Comparison of ENCODE assay signal across 9 mouse cellular contexts in the genomic region with DNA sequence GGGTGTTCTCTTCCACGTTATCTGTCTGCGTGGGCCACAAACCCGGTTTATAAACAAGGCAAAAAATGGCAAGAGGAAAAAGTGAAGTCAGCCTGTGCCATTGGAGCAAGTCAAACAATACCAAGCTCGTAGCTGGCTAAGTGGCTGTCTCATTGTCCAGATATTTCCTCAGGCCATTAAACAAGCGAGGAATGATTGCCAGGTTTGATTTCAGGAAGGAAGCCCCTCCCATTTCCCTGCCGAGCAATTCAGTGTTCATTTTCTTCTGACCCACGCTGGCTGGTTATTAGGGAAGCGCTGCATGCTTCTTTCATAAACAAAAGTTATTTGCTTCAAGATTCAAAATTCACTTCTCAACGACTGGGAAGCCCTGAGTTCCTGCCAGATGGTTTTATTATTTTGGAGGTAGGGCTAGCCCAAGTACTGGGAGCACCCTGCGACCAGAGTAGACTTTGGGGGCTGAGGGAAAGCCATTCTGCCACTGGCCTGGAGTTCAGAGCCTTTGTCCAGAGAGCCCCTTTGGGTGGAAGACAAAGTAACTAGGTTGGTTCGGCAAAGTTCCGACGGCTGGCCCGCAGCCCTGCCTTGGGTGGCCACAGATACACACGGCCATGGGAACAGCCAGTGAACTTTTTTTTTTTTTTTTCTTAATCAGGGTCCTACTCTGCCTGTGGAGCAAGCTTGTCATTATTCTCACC. TPM values are rescaled to one million over a fixed set of nuclear protein-coding genes. Genes with fewer than 3 reads are reported as not detected.
A peak's percentile ranks its signal among the peaks of the same experiment; 100 is the strongest.
DNase-seq lines count a peak whose midpoint lies in the region; ATAC-seq and TF ChIP-seq lines count a peak whose summit lies in the region.
"Had no signal": no experiment of that assay in that cellular context is flagged by ENCODE, and none has a peak within 500 bp of the region (broad histone marks: within the 10 kb centered on the region; RNA-seq: fewer than 3 reads in every experiment).

No protein-coding gene starts in this region.

- no peaks in the 10 kb centered on the region for H3K36me3 ChIP-seq in embryonic facial prominence, embryonic 10.5 days (replicated peaks)
- H3K36me3 ChIP-seq in heart, embryonic 13.5 days = 0 out of 2 replicates have a peak, but pooled peaks cover 2% of the 10 kb centered on the region
- no peaks in the 10 kb centered on the region for H3K36me3 ChIP-seq in kidney, postnatal 0 days (ENCODE audit: insufficient read depth, low read length)
- H3K36me3 ChIP-seq in macrophage (ENCODE audit: inconsistent target) = no peaks in the 10 kb centered on the region
- H3K36me3 ChIP-seq: midbrain, embryonic 12.5 days had no signal

- H3K27me3 ChIP-seq in embryonic facial prominence, embryonic 10.5 days (replicated peaks; ENCODE audit: low read depth, poor library complexity, severe bottlenecking) = no peaks in the 10 kb centered on the region
- H3K27me3 ChIP-seq in heart, embryonic 13.5 days (replicated peaks) = no peaks in the 10 kb centered on the region
- no peaks in the 10 kb centered on the region for H3K27me3 ChIP-seq in kidney, postnatal 0 days (ENCODE audit: insufficient read depth, low read length)

- peak; percentile 29; the same call in 1 of the 2 replicates for ATAC-seq in heart, embryonic 13.5 days (ENCODE audit: extremely low read depth, insufficient number of reproducible peaks, low FRiP score, low TSS enrichment)
- no peak for ATAC-seq in kidney, postnatal 0 days (replicated peaks; ENCODE audit: low FRiP score, low read depth)

- TF ChIP-seq CTCF in kidney, postnatal 0 days (IDR thresholded peaks at IDR 0.05; ENCODE audit: low read depth) = no peak

- no peaks in the 10 kb centered on the region for H3K79me2 ChIP-seq in macrophage (ENCODE audit: inconsistent target)

- no peaks in the 10 kb centered on the region for H3K9me3 ChIP-seq in embryonic facial prominence, embryonic 10.5 days
- H3K9me3 ChIP-seq in heart, embryonic 13.5 days = no peaks in the 10 kb centered on the region
- H3K9me3 ChIP-seq in kidney, postnatal 0 days (replicated peaks; ENCODE audit: low read length) = no peaks in the 10 kb centered on the region
- H3K9me3 ChIP-seq: midbrain, embryonic 12.5 days had no signal

- H3K4me2 ChIP-seq in heart, embryonic 13.5 days = peak overlapping the region; percentile 22; the same call in 1 of the 2 replicates
- H3K4me2 ChIP-seq in kidney, postnatal 0 days (ENCODE audit: low read length) = no peak overlapping the region
- H3K4me2 ChIP-seq: midbrain, embryonic 12.5 days had no signal

- peak overlapping the region; percentile 67 for H3K9ac ChIP-seq in heart, embryonic 13.5 days
- H3K9ac ChIP-seq in kidney, postnatal 0 days (ENCODE audit: low read depth, low read length) = 0 out of 2 replicates have a peak overlapping the region, but pooled peaks have one; percentile 5
- H3K9ac ChIP-seq: midbrain, embryonic 12.5 days had no signal

- H3K4me1 ChIP-seq in embryonic facial prominence, embryonic 10.5 days = peaks cover 57% of the 10 kb centered on the region
- H3K4me1 ChIP-seq in heart, embryonic 13.5 days = peaks cover 51% of the 10 kb centered on the region
- peaks cover 15% of the 10 kb centered on the region for H3K4me1 ChIP-seq in kidney, postnatal 0 days (replicated peaks; ENCODE audit: insufficient read depth, low read length)

- H3K4me3 ChIP-seq in embryonic facial prominence, embryonic 10.5 days = no peak overlapping the region
- H3K4me3 ChIP-seq in heart, embryonic 13.5 days = no peak overlapping the region
- H3K4me3 ChIP-seq in kidney, postnatal 0 days (replicated peaks; ENCODE audit: low read depth, low read length) = no peak overlapping the region
- H3K4me3 ChIP-seq in macrophage (ENCODE audit: inconsistent target) = no peak overlapping the region
- H3K4me3 ChIP-seq: midbrain, embryonic 12.5 days had no signal

- WGBS in embryonic facial prominence, embryonic 10.5 days = 42% methylated on average over 15 of the region's 15 CpGs
- 48% methylated on average over 15 of the region's 15 CpGs for WGBS in heart, embryonic 13.5 days
- WGBS in kidney, postnatal 0 days = 33% methylated on average over 15 of the region's 15 CpGs
- 40% methylated on average over 15 of the region's 15 CpGs for WGBS in macrophage (ENCODE audit: missing documents)

- peak; percentile 53 for DNase-seq in embryo, embryonic 10.5 days (ENCODE audit: low spot score)
- DNase-seq in embryo, embryonic 11 days = no peak
- DNase-seq in embryonic facial prominence, embryonic 10.5 days (ENCODE audit: low spot score) = no peak
- peak; percentile 88 for DNase-seq in kidney, postnatal 0 days (ENCODE audit: low spot score)
- no peak for DNase-seq in frontal cortex, postnatal 10 days (ENCODE audit: low spot score in 2 of 2)
- no peak for DNase-seq in right cerebral cortex, postnatal 36 days (ENCODE audit: low spot score in 2 of 2)

- peak overlapping the region; percentile 88 for H3K27ac ChIP-seq in embryonic facial prominence, embryonic 10.5 days (replicated peaks)
- H3K27ac ChIP-seq in heart, embryonic 13.5 days (replicated peaks) = peak overlapping the region; percentile 96
- peak overlapping the region; percentile 85 for H3K27ac ChIP-seq in kidney, postnatal 0 days
- peak overlapping the region; percentile 69 for H3K27ac ChIP-seq in macrophage

RNA-seq across cellular contexts. Expression of a gene that starts 46.5 kb away (rescaled TPM):
- 6.8 and 7.5 TPM in 2 replicates for polyA plus RNA-seq in embryonic facial prominence, embryonic 10.5 days (2016; fragmentation: Nextera tagmentation; extraction: Ambion mirVana)
- polyA plus RNA-seq in heart, embryonic 13.5 days (2015; fragmentation: Nextera tagmentation; extraction: Ambion mirVana) = 12.3 and 13.1 TPM in 2 replicates
- polyA plus RNA-seq in kidney, postnatal 0 days (2015; fragmentation: Nextera tagmentation; extraction: Ambion mirVana) = 8.4 and 9.0 TPM in 2 replicates
- total RNA-seq in macrophage (2018; cell fraction: chromatin; rRNA removed) = 100 to 1,000 TPM in 3 of 26 experiments, 10 to 100 TPM in 21, 1 to 10 TPM in 2; 7.5 to 167 (median 54.1) TPM
- total RNA-seq in macrophage (2018; cell fraction: cytosol; rRNA removed) = 10 to 100 TPM; 21.8 to 48.8 (median 35.8) TPM
- total RNA-seq in macrophage (2018; cell fraction: nucleus; rRNA removed) = 100 to 1,000 TPM in 1 of 26 experiments, 10 to 100 TPM in 25; 15.2 to 116 (median 43.2) TPM
- polyA plus RNA-seq in macrophage (2018) = 25.1 to 36.4 TPM (median 27.4 TPM) in 3 replicates

Comparison
In these comparisons a context has a peak if more than half of its experiments do, and no peak if none do; other contexts are left out.
1. DNase-seq: peak in embryo, embryonic 10.5 days (single experiment) and kidney, postnatal 0 days (single experiment); none in embryo, embryonic 11 days (single experiment), embryonic facial prominence, embryonic 10.5 days (single experiment), frontal cortex, postnatal 10 days (0 of 2) and right cerebral cortex, postnatal 36 days (0 of 2).
2. Peak in every context shown above with its lines, with median percentiles within 50 percentile points of each other: H3K27ac ChIP-seq.